Mouse (Mus musculus) bone marrow, adult 2 months (tissue): ENCODE data around the gene Usp8. TPM values are rescaled to one million over a fixed set of nuclear protein-coding genes. Genes with fewer than 3 reads are reported as not detected.

Experiments used
- H3K27ac ChIP-seq: fragments of 200-500 bp; 2 replicates; pipeline ENCODE4 v1.5.1; 2012; ENCODE audit warnings: low read depth, mild to moderate bottlenecking, control low read depth, inconsistent platforms, low read length; ENCODE audit not compliant: control insufficient read depth, poor library complexity, insufficient read depth
- H3K4me1 ChIP-seq: fragments of 200-500 bp; 2 replicates; pipeline ENCODE4 v1.6.1; 2011; ENCODE audit warnings: low read length; ENCODE audit not compliant: control insufficient read depth, insufficient read depth
- H3K4me3 ChIP-seq: fragments of 200-500 bp; replicated peaks from 2 replicates; pipeline ENCODE3; 2011; ENCODE audit warnings: mild to moderate bottlenecking, low read depth, low read length, control low read depth; ENCODE audit not compliant: control insufficient read depth
- CTCF ChIP-seq: fragments of 200-500 bp; IDR thresholded peaks from 2 replicates; pipeline ENCODE4 v1.5.1; 2011; ENCODE audit warnings: low read length, control low read depth; ENCODE audit not compliant: control insufficient read depth, insufficient read depth
- POLR2A ChIP-seq: fragments of 200-500 bp; IDR thresholded peaks from 2 replicates; pipeline ENCODE4 v1.6.1; 2011; ENCODE audit warnings: low read depth, mild to moderate bottlenecking, control low read depth, low read length, borderline replicate concordance; ENCODE audit not compliant: control insufficient read depth
- WGBS: fragments of 180-500 bp; shearing (Covaris S2); methylation state at CpG from one replicate; pipeline ENCODE4 v1.1.7; 2018; 5-methylcytosine and 5-hydroxymethylcytosine counted together
- polyA plus RNA-seq: library from polyadenylated mRNA; stranded (reverse); fragments of >200 nt; gene quantifications from 2 replicates; pipeline ENCODE4 v1.2.4, GENCODE M21; 2011; ENCODE audit warnings: low replicate concordance; ENCODE audit not compliant: missing spikeins, insufficient read depth, insufficient read length

The Usp8 gene
- polyA plus RNA-seq, 1 experiment = 16.7 TPM

DNA sequence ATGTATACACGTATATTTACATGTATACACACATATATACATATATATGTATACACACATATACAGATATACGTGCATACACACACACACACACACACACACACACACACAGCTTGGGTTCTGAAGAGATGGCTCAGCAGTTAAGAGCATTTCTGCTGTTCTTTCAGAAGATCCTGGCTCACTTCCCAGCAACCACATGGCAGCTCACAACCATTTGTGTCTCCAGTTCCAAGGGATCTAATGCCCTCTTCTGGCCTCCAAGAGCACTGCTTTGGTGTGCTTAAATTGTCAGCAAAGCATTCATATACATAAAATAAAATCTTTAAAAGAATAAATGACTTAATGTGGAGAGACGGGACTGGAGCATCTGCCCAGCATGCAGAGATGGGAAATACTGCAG is 75.3 kb downstream of the Usp8 start:
- Histone ChIP-seq H3K4me1 (no peaks in the 10 kb centered on the region), H3K4me3 (no peak overlapping the region), H3K27ac (no peak overlapping the region)
- TF ChIP-seq POLR2A = no peak
- no peak for TF ChIP-seq CTCF
- WGBS = 77% methylated on average over 3 of the region's 3 CpGs

DNA sequence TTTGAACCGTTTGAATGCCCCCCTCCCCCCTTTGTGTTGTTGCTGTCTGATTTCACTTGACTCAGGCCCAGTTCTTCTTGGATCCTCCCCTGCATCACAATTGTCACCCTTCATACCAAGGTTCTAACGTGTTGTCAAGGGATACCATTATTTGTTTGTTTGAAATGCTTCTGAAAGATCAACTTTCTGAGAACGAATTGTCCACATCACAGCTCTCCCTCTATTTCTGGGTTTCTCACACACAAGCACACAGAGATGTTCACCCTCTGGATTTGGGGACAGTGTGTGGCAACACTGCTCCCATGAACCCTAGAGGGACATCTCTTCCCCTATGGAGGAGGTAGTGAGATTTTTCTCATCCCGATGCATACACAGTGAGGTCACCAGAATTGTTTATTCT is 76.2 kb downstream of the Usp8 start, which contains the start of gene Usp50:
Gene Usp50 (minus strand): TSS at position 101 of the 400 bp plus-strand sequence.
- Histone ChIP-seq H3K4me3 (no peak within 1 kb of the TSS), H3K27ac (no peak within 1 kb of the TSS), H3K4me1 (peaks cover 2% of the 10 kb centered on the region; the same call in 1 of the 2 replicates)
- 74% methylated on average over 4 of the region's 4 CpGs for WGBS
- TF ChIP-seq CTCF (no peak), POLR2A (no peak)

DNA sequence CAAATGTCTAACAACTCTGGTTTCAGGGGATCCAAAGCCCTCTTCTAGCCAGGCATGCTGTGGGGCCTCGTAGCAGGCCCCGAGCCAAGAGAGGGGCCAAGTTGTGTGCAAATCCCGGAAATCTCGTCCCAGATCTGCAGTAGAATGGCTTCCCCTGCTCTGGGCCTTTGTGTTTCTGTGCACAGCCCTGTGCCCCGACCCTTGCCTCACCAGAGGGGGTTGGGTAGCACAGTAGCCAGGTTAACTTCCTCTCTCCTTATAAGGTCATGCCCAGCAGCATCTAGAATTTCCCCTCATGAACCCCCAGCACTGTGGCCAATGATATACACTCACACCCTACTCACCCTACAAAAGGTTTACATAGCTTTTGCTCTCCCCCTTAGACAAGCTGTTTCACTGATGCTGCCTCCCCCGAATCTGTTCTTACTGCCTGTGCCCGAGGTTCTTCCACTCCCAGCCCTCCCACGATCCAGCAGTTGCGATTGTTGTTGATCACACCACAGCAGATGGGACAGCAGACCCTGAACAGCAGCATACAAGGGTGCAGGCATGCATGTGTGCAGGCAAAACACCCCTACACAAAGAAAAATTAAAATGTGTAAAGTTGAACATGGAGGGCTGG is 80.7 kb downstream of the Usp8 start:
- no peak overlapping the region for H3K27ac ChIP-seq
- 22% methylated on average over 9 of the region's 9 CpGs for WGBS
- H3K4me1 ChIP-seq = peaks cover 2% of the 10 kb centered on the region; the same call in 1 of the 2 replicates
- no peak overlapping the region for H3K4me3 ChIP-seq
- no peak for TF ChIP-seq POLR2A
- TF ChIP-seq CTCF = no peak

DNA sequence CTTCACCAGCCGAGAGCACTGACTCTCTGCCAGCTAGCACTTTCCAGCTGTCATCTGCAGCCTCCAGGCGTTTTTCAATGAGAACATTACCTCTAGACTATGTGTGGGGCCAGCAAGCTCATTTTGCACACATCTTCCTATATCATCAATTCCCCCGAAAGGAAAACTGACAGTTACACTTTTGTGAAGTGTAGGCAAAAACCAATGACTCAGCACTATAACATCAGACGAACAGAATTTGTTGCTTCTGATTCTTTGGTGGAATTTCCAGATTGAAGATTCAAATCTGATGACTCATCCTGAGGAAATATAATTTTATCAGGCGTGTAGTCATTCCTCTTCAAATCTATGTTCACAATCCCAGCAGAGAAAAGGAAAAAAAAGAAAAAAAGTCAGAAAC is 85.5 kb downstream of the Usp8 start:
- peaks cover 1% of the 10 kb centered on the region; the same call in 1 of the 2 replicates for H3K4me1 ChIP-seq
- TF ChIP-seq POLR2A (no peak), CTCF (no peak)
- no peak overlapping the region for H3K27ac ChIP-seq
- WGBS = 72% methylated on average over 5 of the region's 5 CpGs
- H3K4me3 ChIP-seq = no peak overlapping the region

DNA sequence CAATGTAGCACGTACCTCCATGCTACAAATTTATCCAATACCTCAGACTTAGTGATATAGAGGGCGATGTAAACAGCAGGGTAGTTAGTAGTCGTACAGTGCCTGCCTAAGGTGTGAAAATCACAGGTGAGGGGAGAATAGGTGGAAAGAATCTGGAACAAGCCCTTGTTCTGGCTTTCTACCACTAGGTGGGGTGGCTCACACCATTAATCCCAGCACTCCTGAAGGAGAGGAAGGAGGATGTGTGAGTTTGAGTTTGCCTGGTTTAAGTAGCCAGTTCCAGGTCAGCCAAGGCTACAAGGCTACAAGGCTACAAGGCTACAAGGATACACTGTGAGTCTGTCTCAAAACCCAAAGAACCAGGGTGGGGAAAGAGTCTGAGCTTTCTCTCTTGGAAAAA is 88.6 kb downstream of the Usp8 start:
- Histone ChIP-seq H3K4me3 (no peak overlapping the region), H3K27ac (no peak overlapping the region), H3K4me1 (no peaks in the 10 kb centered on the region)
- WGBS = 88% methylated on average over 3 of the region's 3 CpGs
- TF ChIP-seq CTCF (no peak), POLR2A (no peak)

DNA sequence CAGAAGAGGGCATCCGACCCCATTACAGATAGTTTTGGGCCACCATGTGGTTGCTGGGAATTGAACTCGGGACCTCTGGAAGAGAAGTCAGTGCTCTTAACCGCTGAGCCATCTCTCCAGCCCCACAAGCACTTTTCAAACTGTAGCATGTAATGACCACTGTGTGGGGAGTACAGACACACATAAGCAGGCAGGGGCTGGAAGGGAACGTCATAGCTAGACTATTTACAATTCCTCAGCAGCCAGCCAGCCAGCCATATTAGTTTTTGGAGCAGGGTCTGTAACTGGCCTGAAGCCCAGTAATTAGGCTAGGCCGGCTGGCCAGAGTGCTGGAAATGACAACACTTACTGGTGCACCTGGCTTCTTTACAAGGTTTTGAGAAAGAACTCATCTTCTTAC is 91.3 kb downstream of the Usp8 start:
- no peaks in the 10 kb centered on the region for H3K4me1 ChIP-seq
- 87% methylated on average over 5 of the region's 5 CpGs for WGBS
- H3K27ac ChIP-seq = no peak overlapping the region
- H3K4me3 ChIP-seq = no peak overlapping the region
- TF ChIP-seq CTCF (no peak), POLR2A (no peak)

DNA sequence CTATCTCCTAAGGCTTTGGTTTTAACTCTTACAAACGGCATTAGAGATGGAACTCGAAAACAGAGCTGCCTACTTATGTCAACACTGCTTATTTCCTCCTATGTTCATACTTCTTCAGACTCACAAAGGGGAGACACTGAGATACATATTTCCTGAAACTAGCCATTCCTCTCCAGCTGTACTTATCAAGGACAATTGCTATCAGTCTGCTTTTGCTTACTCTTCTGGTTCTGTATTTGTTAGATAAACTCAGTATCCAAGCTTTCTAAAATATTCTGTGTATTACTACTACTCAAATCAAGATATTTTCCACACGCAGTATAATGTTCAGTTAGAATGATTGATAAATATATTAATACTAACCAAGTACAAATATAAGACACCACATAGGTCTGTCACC is 94.9 kb downstream of the Usp8 start:
- Histone ChIP-seq H3K4me3 (no peak overlapping the region), H3K4me1 (no peaks in the 10 kb centered on the region), H3K27ac (no peak overlapping the region)
- 77% methylated on average over 3 of the region's 3 CpGs for WGBS
- no peak for TF ChIP-seq CTCF
- TF ChIP-seq POLR2A = no peak

Other genes starting within 250 kb of the Usp8 start
- 8.3 and 25.1 TPM in 2 replicates for gene Atp8b4, start 206.7 kb upstream of the Usp8 start, polyA plus RNA-seq
- gene Slc27a2, start 154.9 kb upstream of the Usp8 start, polyA plus RNA-seq = 0.77 and 13.0 TPM in 2 replicates
- gene Hdc, start 88.0 kb upstream of the Usp8 start, polyA plus RNA-seq = 14.8 and 39.7 TPM in 2 replicates
- 13.9 and 17.8 TPM in 2 replicates for gene Gabpb1, start 31.0 kb upstream of the Usp8 start, polyA plus RNA-seq
- gene Usp50, start 76.1 kb downstream of the Usp8 start, polyA plus RNA-seq = 22.9 and 38.6 TPM in 2 replicates
- 8.2 and 14.1 TPM in 2 replicates for gene Trpm7, start 168.9 kb downstream of the Usp8 start, polyA plus RNA-seq
- gene Sppl2a, start 225.9 kb downstream of the Usp8 start, polyA plus RNA-seq = 14.0 and 17.3 TPM in 2 replicates